Mouse (Mus musculus) liver, adult 2 months (tissue): ENCODE measurements around the gene Ankrd28.

Source experiments
- CTCF ChIP-seq: fragments of 200-500 bp; IDR thresholded peaks from 2 replicates; pipeline ENCODE4 v1.5.1; 2011; ENCODE audit warnings: low read depth, low read length, control low read depth
- POLR2A ChIP-seq: fragments of 200-500 bp; IDR thresholded peaks from 2 replicates; pipeline ENCODE4 v1.6.1; 2011; ENCODE audit warnings: low read length, control low read depth; ENCODE audit not compliant: insufficient read depth; ENCODE audit errors: extremely low read depth

GRCm38 (mm10) chr14:31664100-31664902 is 166.2 kb downstream of the Ankrd28 start:
- TF ChIP-seq CTCF (no peak), POLR2A (no peak)
